Mouse (Mus musculus): ENCODE results near the gene Capn1. TPM values are rescaled to one million over a fixed set of nuclear protein-coding genes. Genes with fewer than 3 reads are reported as not detected.

The Capn1 gene
- polyA plus RNA-seq, 1 experiment from 2014 or later = 3.2 TPM

GRCm38 (mm10) chr19:6030520-6031280 lies 15.0 kb upstream of the Capn1 start:
- Histone ChIP-seq H3K9me3 (no peaks in the 10 kb centered on the region), H3K4me2 (no peak overlapping the region), H3K4me1 (no peaks in the 10 kb centered on the region), H3K27me3 (no peaks in the 10 kb centered on the region), H3K36me3 (replicated peaks) (no peaks in the 10 kb centered on the region), H3K4me3 (replicated peaks) (no peak overlapping the region), H3K9ac (no peak overlapping the region), H3K27ac (no peak overlapping the region)
- no peak for ATAC-seq (ENCODE audit: low FRiP score)
- WGBS = 80% methylated on average over 14 of the region's 14 CpGs

GRCm38 (mm10) chr19:6029426-6029825 lies 13.7 kb upstream of the Capn1 start:
- no peaks in the 10 kb centered on the region for H3K4me1 ChIP-seq
- no peaks in the 10 kb centered on the region for H3K9me3 ChIP-seq
- no peaks in the 10 kb centered on the region for H3K36me3 ChIP-seq (replicated peaks)
- ATAC-seq (ENCODE audit: low FRiP score) = no peak
- H3K4me2 ChIP-seq = no peak overlapping the region
- H3K9ac ChIP-seq = no peak overlapping the region
- no peak overlapping the region for H3K27ac ChIP-seq
- WGBS = 76% methylated on average over 9 of the region's 9 CpGs
- no peaks in the 10 kb centered on the region for H3K27me3 ChIP-seq
- no peak overlapping the region for H3K4me3 ChIP-seq (replicated peaks)

- WGBS = 92% methylated on average over 6 of the region's 6 CpGs
- no peak for ATAC-seq (ENCODE audit: low FRiP score)
- Histone ChIP-seq H3K4me3 (replicated peaks) (no peak overlapping the region), H3K4me1 (no peaks in the 10 kb centered on the region), H3K4me2 (no peak overlapping the region), H3K27me3 (no peaks in the 10 kb centered on the region), H3K9me3 (no peaks in the 10 kb centered on the region), H3K27ac (no peak overlapping the region), H3K36me3 (replicated peaks) (no peaks in the 10 kb centered on the region), H3K9ac (no peak overlapping the region)
Observed at GRCm38 (mm10) chr19:6028991-6029390, 13.3 kb upstream of the Capn1 start.

GRCm38 (mm10) chr19:6023930-6024329 lies 8.2 kb upstream of the Capn1 start:
- H3K27me3 ChIP-seq = no peaks in the 10 kb centered on the region
- H3K4me2 ChIP-seq = no peak overlapping the region
- no peak for ATAC-seq (ENCODE audit: low FRiP score)
- H3K27ac ChIP-seq = no peak overlapping the region
- no peaks in the 10 kb centered on the region for H3K9me3 ChIP-seq
- no peak overlapping the region for H3K4me3 ChIP-seq (replicated peaks)
- H3K36me3 ChIP-seq (replicated peaks) = no peaks in the 10 kb centered on the region
- no peak overlapping the region for H3K9ac ChIP-seq
- no peaks in the 10 kb centered on the region for H3K4me1 ChIP-seq
- 87% methylated on average over 7 of the region's 7 CpGs for WGBS

GRCm38 (mm10) chr19:6023059-6023458 lies 7.4 kb upstream of the Capn1 start:
- Histone ChIP-seq H3K9me3 (no peaks in the 10 kb centered on the region), H3K4me1 (no peaks in the 10 kb centered on the region), H3K27ac (no peak overlapping the region), H3K9ac (no peak overlapping the region), H3K36me3 (replicated peaks) (no peaks in the 10 kb centered on the region), H3K4me2 (no peak overlapping the region), H3K4me3 (replicated peaks) (no peak overlapping the region), H3K27me3 (no peaks in the 10 kb centered on the region)
- WGBS = 69% methylated on average over 8 of the region's 8 CpGs
- no peak for ATAC-seq (ENCODE audit: low FRiP score)

- Histone ChIP-seq H3K36me3 (replicated peaks) (no peaks in the 10 kb centered on the region), H3K9ac (no peak overlapping the region), H3K9me3 (no peaks in the 10 kb centered on the region), H3K4me3 (replicated peaks) (no peak overlapping the region), H3K27me3 (peaks cover 27% of the 10 kb centered on the region), H3K4me1 (peaks cover 11% of the 10 kb centered on the region), H3K4me2 (no peak overlapping the region), H3K27ac (no peak overlapping the region)
- no peak for ATAC-seq (ENCODE audit: low FRiP score)
- WGBS = 67% methylated on average over 3 of the region's 3 CpGs
Observed at GRCm38 (mm10) chr19:6020276-6020675, 4.6 kb upstream of the Capn1 start.

- H3K4me3 ChIP-seq (replicated peaks) = no peak overlapping the region
- H3K36me3 ChIP-seq (replicated peaks) = no peaks in the 10 kb centered on the region
- no peaks in the 10 kb centered on the region for H3K9me3 ChIP-seq
- H3K27ac ChIP-seq = no peak overlapping the region
- peaks cover 17% of the 10 kb centered on the region for H3K4me1 ChIP-seq
- WGBS = 30% methylated on average over 15 of the region's 15 CpGs
- no peak overlapping the region for H3K4me2 ChIP-seq
- peaks cover 46% of the 10 kb centered on the region for H3K27me3 ChIP-seq
- no peak for ATAC-seq (ENCODE audit: low FRiP score)
- no peak overlapping the region for H3K9ac ChIP-seq
Observed at GRCm38 (mm10) chr19:6018142-6019089, 2.7 kb upstream of the Capn1 start.

- Histone ChIP-seq H3K4me3 (replicated peaks) (no peak overlapping the region), H3K4me2 (no peak overlapping the region), H3K36me3 (replicated peaks) (no peaks in the 10 kb centered on the region), H3K27me3 (peaks cover 55% of the 10 kb centered on the region), H3K9ac (no peak overlapping the region), H3K4me1 (peaks cover 17% of the 10 kb centered on the region), H3K27ac (no peak overlapping the region), H3K9me3 (no peaks in the 10 kb centered on the region)
- ATAC-seq (ENCODE audit: low FRiP score) = no peak
- WGBS = 40% methylated on average over 7 of the region's 7 CpGs
Observed at GRCm38 (mm10) chr19:6016532-6016931, 835 bp upstream of the Capn1 start.

- H3K9me3 ChIP-seq = no peaks in the 10 kb centered on the region
- peak overlapping the region; percentile 65 for H3K9ac ChIP-seq
- H3K27me3 ChIP-seq = peaks cover 55% of the 10 kb centered on the region
- H3K27ac ChIP-seq = no peak overlapping the region
- H3K4me1 ChIP-seq = peaks cover 17% of the 10 kb centered on the region
- no peaks in the 10 kb centered on the region for H3K36me3 ChIP-seq (replicated peaks)
- ATAC-seq (ENCODE audit: low FRiP score) = peak; percentile 46; the same call in 1 of the 2 replicates
- peak overlapping the region; percentile 45 for H3K4me3 ChIP-seq (replicated peaks)
- H3K4me2 ChIP-seq = peak overlapping the region; percentile 79
- WGBS = 3% methylated on average over 18 of the region's 18 CpGs
Observed at GRCm38 (mm10) chr19:6014991-6015510, 646 bp downstream of the Capn1 start.

- no peak overlapping the region for H3K4me3 ChIP-seq (replicated peaks)
- H3K27me3 ChIP-seq = peaks cover 55% of the 10 kb centered on the region
- 92% methylated on average over 10 of the region's 10 CpGs for WGBS
- H3K4me1 ChIP-seq = peaks cover 17% of the 10 kb centered on the region
- H3K9ac ChIP-seq = no peak overlapping the region
- H3K9me3 ChIP-seq = no peaks in the 10 kb centered on the region
- ATAC-seq (ENCODE audit: low FRiP score) = no peak
- no peak overlapping the region for H3K4me2 ChIP-seq
- no peak overlapping the region for H3K27ac ChIP-seq
- H3K36me3 ChIP-seq (replicated peaks) = no peaks in the 10 kb centered on the region
Observed at GRCm38 (mm10) chr19:6013691-6014090, 2.0 kb downstream of the Capn1 start.

GRCm38 (mm10) chr19:6009137-6009536 lies 6.6 kb downstream of the Capn1 start:
- Histone ChIP-seq H3K4me2 (no peak overlapping the region), H3K4me1 (no peaks in the 10 kb centered on the region)

GRCm38 (mm10) chr19:6007013-6007412 lies 8.7 kb downstream of the Capn1 start:
- no peak for ATAC-seq (ENCODE audit: low FRiP score)
- no peak overlapping the region for H3K4me3 ChIP-seq (replicated peaks)
- WGBS = 90% methylated on average over 13 of the region's 13 CpGs
- no peaks in the 10 kb centered on the region for H3K27me3 ChIP-seq
- no peak overlapping the region for H3K9ac ChIP-seq
- H3K27ac ChIP-seq = no peak overlapping the region
- H3K4me1 ChIP-seq = no peaks in the 10 kb centered on the region
- H3K9me3 ChIP-seq = no peaks in the 10 kb centered on the region
- H3K4me2 ChIP-seq = no peak overlapping the region
- H3K36me3 ChIP-seq (replicated peaks) = no peaks in the 10 kb centered on the region

More at GRCm38 (mm10) chr19:6009137-6009536, 6.6 kb downstream of the Capn1 start:
- WGBS = 62% methylated on average over 8 of the region's 8 CpGs
- Histone ChIP-seq H3K27ac (no peak overlapping the region), H3K9ac (no peak overlapping the region), H3K27me3 (peaks cover 16% of the 10 kb centered on the region), H3K36me3 (replicated peaks) (no peaks in the 10 kb centered on the region), H3K9me3 (no peaks in the 10 kb centered on the region), H3K4me3 (replicated peaks) (no peak overlapping the region)
- ATAC-seq (ENCODE audit: low FRiP score) = no peak
